Mouse (Mus musculus) C3H10T1/2 (cell line): ENCODE results near the gene Utp3. TPM values are rescaled to one million over a fixed set of nuclear protein-coding genes. Genes with fewer than 3 reads are reported as not detected.

ENCODE experiments used
- polyA plus RNA-seq, 2 experiments: library from polyadenylated mRNA; unstranded; fragments of >200 nt; fragmentation: generic; extraction: Trizol; gene quantifications; one replicate each; pipeline ENCODE4 v1.2.1; 2012; ENCODE audit warnings: missing spikeins in 2 of 2

The Utp3 gene
- polyA plus RNA-seq = 10 to 100 TPM in 1 of 2 experiments, 1 to 10 TPM in 1; 9.0 to 48.6 TPM

DNA sequence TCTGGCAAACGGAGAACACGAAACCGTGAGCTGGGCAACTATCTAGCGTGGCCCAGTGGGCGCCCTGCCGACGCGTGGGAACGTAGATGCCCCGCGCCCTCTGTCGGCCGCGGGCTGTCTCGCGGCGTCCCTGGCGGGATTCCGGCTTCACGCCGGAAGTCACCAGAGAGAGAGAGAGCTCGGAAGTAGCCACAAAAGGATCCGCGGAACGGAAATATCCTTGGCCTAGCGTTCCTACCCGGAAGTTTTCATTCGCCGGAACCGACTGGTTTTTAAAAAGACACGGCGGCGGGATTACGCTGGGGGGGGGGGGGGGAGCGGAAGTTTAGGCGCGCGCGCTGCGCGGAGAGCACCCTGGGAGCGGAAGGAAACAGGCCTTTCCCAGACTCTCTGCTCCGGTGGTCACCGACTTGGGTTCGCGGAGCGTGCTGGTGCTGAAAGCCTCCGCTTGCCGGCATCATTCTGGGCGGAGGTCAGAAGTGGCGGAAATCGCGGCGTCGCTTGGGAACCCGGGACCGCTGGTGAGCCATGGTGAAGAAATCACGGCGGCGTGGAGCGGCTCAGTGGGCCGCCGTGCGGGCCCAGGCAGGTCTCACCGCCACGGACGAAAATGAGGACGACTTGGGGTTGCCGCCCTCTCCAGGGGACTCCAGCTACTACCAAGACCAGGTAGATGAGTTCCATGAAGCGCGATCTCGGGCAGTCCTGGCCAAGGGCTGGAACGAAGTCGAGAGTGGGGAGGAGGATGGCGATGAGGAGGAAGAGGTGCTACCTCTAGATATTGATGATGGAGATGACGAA, at the start of gene Utp3:
TSS of gene Utp3 (plus strand) at position 377 of the 801 bp plus-strand sequence.

DNA sequence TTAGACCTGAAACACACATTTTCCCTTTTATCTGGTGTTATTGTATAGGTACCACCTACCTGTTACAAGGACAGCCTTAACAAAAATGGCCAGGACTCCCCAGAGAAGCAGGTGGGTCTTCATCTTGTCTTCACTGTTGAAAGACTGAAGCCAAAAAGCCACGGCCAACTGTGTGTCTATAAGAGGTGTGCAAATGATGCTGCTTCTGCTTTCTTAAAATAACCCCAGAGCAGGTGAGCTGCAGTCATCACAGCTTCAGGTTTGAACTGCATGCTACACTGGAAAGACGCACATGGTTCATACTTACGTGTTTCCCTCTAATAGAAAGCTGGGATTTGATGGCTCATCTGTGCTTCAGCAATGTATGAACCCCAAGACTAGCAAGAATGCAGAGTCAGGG, 26.6 kb upstream of the Utp3 start, which contains the start of gene Jchain:
TSS of gene Jchain (minus strand) at position 235 of the 400 bp plus-strand sequence.

DNA sequence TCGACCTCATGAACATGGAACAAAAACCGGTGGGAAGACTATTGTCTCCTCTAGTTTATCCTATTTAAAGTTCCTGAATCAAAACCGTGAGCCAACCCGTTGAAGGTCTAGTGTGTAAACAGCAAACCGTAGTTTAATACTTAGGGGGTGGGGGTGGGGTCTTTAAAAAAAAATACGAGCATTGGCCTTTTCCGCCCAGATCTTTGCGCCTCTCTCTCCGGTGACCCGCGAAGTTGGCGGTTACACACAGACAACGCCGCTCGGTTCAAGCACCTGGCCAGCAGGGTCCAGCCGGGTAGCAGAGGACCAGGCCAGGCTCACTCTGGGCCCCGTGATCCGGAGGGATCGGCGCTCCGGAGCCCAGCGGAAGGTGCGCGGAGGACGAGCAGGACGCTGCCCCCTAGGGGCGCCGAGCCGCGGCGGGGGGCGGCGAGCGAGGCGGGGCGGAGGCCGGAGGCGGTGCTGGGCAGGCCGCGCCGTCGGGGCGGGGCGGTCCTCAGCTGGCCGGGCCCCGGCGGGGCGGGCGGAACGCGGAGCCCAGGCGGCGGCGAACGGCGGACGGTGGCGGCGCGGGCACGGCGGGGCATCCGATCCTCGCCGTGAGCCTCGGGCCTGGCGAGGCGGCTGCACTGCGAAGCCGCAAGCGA, 10.4 kb downstream of the Utp3 start, which contains the start of gene Rufy3:
TSS of gene Rufy3 (plus strand) at position 540 of the 647 bp plus-strand sequence.

Other genes with a start within 250 kb of the Utp3 start
- gene Prol1, start 237.2 kb upstream of the Utp3 start, polyA plus RNA-seq = not detected
- gene Amtn, start 178.4 kb upstream of the Utp3 start, polyA plus RNA-seq = not detected
- not detected for gene Ambn, start 98.5 kb upstream of the Utp3 start, polyA plus RNA-seq
- not detected for gene Enam, start 66.5 kb upstream of the Utp3 start, polyA plus RNA-seq
- gene Jchain, start 26.6 kb upstream of the Utp3 start, polyA plus RNA-seq = under 1 TPM in 1 of 2 experiments, not detected in 1; 0.09 TPM
- gene Rufy3, start 10.6 kb downstream of the Utp3 start, polyA plus RNA-seq = 1 to 10 TPM in 1 of 2 experiments, under 1 TPM in 1; 0.54 to 4.1 TPM
- 10 to 100 TPM in 1 of 2 experiments, 1 to 10 TPM in 1; 5.3 to 23.5 TPM for gene Grsf1, start 121.7 kb downstream of the Utp3 start, polyA plus RNA-seq
- 1 to 10 TPM in 1 of 2 experiments, under 1 TPM in 1; 0.67 to 2.1 TPM for gene Mob1b, start 166.4 kb downstream of the Utp3 start, polyA plus RNA-seq
- gene Dck, start 210.5 kb downstream of the Utp3 start, polyA plus RNA-seq = 1 to 10 TPM; 1.4 to 2.1 TPM